Mouse (Mus musculus): ENCODE data around the gene Ppp2r5a. TPM values are rescaled to one million over a fixed set of nuclear protein-coding genes. Genes with fewer than 3 reads are reported as not detected.
A peak's percentile ranks its signal among the peaks of the same experiment; 100 is the strongest.

Ppp2r5a gene
- polyA plus RNA-seq, 1 experiment, result 127 TPM

DNA sequence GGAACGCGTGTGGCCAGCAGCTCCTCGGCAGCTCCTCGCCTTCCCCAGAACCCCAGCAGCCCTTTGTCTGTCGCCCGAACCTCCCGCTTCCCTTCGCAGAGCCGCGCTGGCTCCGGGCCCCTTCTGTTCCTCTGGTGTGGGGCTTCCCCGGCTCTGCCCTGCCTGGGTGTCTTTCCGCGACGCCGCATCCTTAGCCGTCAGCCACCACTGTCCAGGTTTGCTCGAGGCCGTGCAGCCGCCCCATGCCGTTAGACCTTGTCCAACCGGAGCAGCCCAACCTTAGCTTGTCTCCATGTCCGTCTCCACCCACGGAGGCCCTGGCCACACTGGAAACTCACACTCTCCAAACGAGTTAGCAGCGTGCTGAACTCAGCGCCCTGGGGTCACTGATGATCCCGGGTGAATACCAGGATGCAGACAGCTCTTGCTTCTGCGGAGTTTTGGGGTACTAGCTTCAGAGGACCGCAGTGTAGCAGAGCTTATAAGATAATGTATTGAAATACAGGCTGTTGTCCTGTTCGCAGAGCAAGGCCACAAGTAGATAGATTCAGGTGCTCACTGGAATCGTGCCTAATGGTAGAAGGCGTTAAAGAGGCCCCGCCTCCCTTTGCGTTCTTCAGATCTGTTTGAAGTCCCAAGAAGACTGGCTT is 76.7 kb downstream of the Ppp2r5a start:
- peak overlapping the region; percentile 76 for H3K4me3 ChIP-seq (ENCODE audit: low read depth, low read length)
- H3K36me3 ChIP-seq (ENCODE audit: control insufficient read depth, insufficient read depth, low read length, poor library complexity, severe bottlenecking), result no peaks in the 10 kb centered on the region
- no peaks in the 10 kb centered on the region for H3K9me3 ChIP-seq (replicated peaks; ENCODE audit: control insufficient read depth, insufficient read depth, low read length, poor library complexity, severe bottlenecking)
- TF ChIP-seq POLR2A (IDR thresholded peaks at IDR 0.05; ENCODE audit: insufficient read depth, low read length) (no peak), EP300 (IDR thresholded peaks at IDR 0.05; ENCODE audit: insufficient read depth, low read depth, low read length) (no peak), CTCF (IDR thresholded peaks at IDR 0.05; ENCODE audit: low read depth, low read length) (no peak)
- no peaks in the 10 kb centered on the region for H3K4me1 ChIP-seq (ENCODE audit: control insufficient read depth, insufficient read depth, low read length)
- no peaks in the 10 kb centered on the region for H3K27me3 ChIP-seq (ENCODE audit: control insufficient read depth, insufficient read depth, low read length, poor library complexity, severe bottlenecking)
- H3K27ac ChIP-seq (ENCODE audit: insufficient read depth, low read length), result no peak overlapping the region
- H3K9ac ChIP-seq (ENCODE audit: low read depth, poor library complexity, severe bottlenecking), result peak overlapping the region; percentile 64

GRCm38 (mm10) chr1:191325726-191326232 is 77.3 kb downstream of the Ppp2r5a start, which contains the start of gene Tmem206:
Gene Tmem206, plus strand, starts transcription at chr1:191325912.
- Histone ChIP-seq H3K27me3 (ENCODE audit: control insufficient read depth, insufficient read depth, low read length, poor library complexity, severe bottlenecking) (no peaks in the 10 kb centered on the region), H3K4me1 (ENCODE audit: control insufficient read depth, insufficient read depth, low read length) (no peaks in the 10 kb centered on the region), H3K4me3 (ENCODE audit: low read depth, low read length) (peak within 1 kb of the TSS; percentile 76), H3K27ac (ENCODE audit: insufficient read depth, low read length) (no peak within 1 kb of the TSS), H3K9ac (ENCODE audit: low read depth, poor library complexity, severe bottlenecking) (peak within 1 kb of the TSS; percentile 64), H3K9me3 (replicated peaks; ENCODE audit: control insufficient read depth, insufficient read depth, low read length, poor library complexity, severe bottlenecking) (no peaks in the 10 kb centered on the region), H3K36me3 (ENCODE audit: control insufficient read depth, insufficient read depth, low read length, poor library complexity, severe bottlenecking) (no peaks in the 10 kb centered on the region)
- TF ChIP-seq POLR2A (IDR thresholded peaks at IDR 0.05; ENCODE audit: insufficient read depth, low read length), result peak; percentile 79
- TF ChIP-seq EP300 (IDR thresholded peaks at IDR 0.05; ENCODE audit: insufficient read depth, low read depth, low read length), result no peak

- no peaks in the 10 kb centered on the region for H3K27me3 ChIP-seq (ENCODE audit: control insufficient read depth, insufficient read depth, low read length, poor library complexity, severe bottlenecking)
- H3K4me1 ChIP-seq (ENCODE audit: control insufficient read depth, insufficient read depth, low read length), result no peaks in the 10 kb centered on the region
- TF ChIP-seq EP300 (IDR thresholded peaks at IDR 0.05; ENCODE audit: insufficient read depth, low read depth, low read length), result no peak
- TF ChIP-seq CTCF (IDR thresholded peaks at IDR 0.05; ENCODE audit: low read depth, low read length), result no peak
- no peak for TF ChIP-seq POLR2A (IDR thresholded peaks at IDR 0.05; ENCODE audit: insufficient read depth, low read length)
- no peaks in the 10 kb centered on the region for H3K36me3 ChIP-seq (ENCODE audit: control insufficient read depth, insufficient read depth, low read length, poor library complexity, severe bottlenecking)
- H3K9me3 ChIP-seq (replicated peaks; ENCODE audit: control insufficient read depth, insufficient read depth, low read length, poor library complexity, severe bottlenecking), result no peaks in the 10 kb centered on the region
- H3K27ac ChIP-seq (ENCODE audit: insufficient read depth, low read length), result no peak overlapping the region
- H3K9ac ChIP-seq (ENCODE audit: low read depth, poor library complexity, severe bottlenecking), result no peak overlapping the region
- no peak overlapping the region for H3K4me3 ChIP-seq (ENCODE audit: low read depth, low read length)
Observed at GRCm38 (mm10) chr1:191324733-191325590, 78.1 kb downstream of the Ppp2r5a start.

- H3K4me1 ChIP-seq (ENCODE audit: control insufficient read depth, insufficient read depth, low read length), result no peaks in the 10 kb centered on the region
- no peaks in the 10 kb centered on the region for H3K36me3 ChIP-seq (ENCODE audit: control insufficient read depth, insufficient read depth, low read length, poor library complexity, severe bottlenecking)
- no peaks in the 10 kb centered on the region for H3K9me3 ChIP-seq (replicated peaks; ENCODE audit: control insufficient read depth, insufficient read depth, low read length, poor library complexity, severe bottlenecking)
- H3K4me3 ChIP-seq (ENCODE audit: low read depth, low read length), result no peak overlapping the region
- H3K9ac ChIP-seq (ENCODE audit: low read depth, poor library complexity, severe bottlenecking), result no peak overlapping the region
- no peaks in the 10 kb centered on the region for H3K27me3 ChIP-seq (ENCODE audit: control insufficient read depth, insufficient read depth, low read length, poor library complexity, severe bottlenecking)
- H3K27ac ChIP-seq (ENCODE audit: insufficient read depth, low read length), result no peak overlapping the region
- TF ChIP-seq EP300 (IDR thresholded peaks at IDR 0.05; ENCODE audit: insufficient read depth, low read depth, low read length), result no peak
- no peak for TF ChIP-seq POLR2A (IDR thresholded peaks at IDR 0.05; ENCODE audit: insufficient read depth, low read length)
- TF ChIP-seq CTCF (IDR thresholded peaks at IDR 0.05; ENCODE audit: low read depth, low read length), result no peak
Observed at GRCm38 (mm10) chr1:191323381-191323780, 79.7 kb downstream of the Ppp2r5a start.

DNA sequence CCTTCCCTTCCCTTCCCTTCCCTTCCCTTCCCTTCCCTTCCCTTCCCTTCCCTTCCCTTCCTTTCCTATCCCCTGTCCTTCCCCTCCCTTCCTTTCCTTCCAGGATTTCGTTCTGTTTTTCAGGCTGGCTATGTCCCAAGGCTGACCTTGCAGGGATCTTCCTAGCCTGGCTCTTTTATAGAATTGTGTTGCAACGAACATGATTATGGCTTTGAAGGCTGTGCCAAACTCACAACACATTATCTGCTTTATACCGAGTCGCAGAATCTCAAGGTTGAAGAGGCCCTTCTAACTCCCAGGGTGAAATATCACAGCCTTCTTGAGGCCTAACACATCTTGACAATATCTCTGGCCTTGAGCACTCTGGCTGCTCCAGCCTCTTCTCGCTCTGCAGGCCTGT is 84.4 kb downstream of the Ppp2r5a start:
- no peak for TF ChIP-seq CTCF (IDR thresholded peaks at IDR 0.05; ENCODE audit: low read depth, low read length)
- no peak for TF ChIP-seq EP300 (IDR thresholded peaks at IDR 0.05; ENCODE audit: insufficient read depth, low read depth, low read length)
- no peak for TF ChIP-seq POLR2A (IDR thresholded peaks at IDR 0.05; ENCODE audit: insufficient read depth, low read length)
- Histone ChIP-seq H3K27ac (ENCODE audit: insufficient read depth, low read length) (no peak overlapping the region), H3K4me3 (ENCODE audit: low read depth, low read length) (no peak overlapping the region), H3K36me3 (ENCODE audit: control insufficient read depth, insufficient read depth, low read length, poor library complexity, severe bottlenecking) (no peaks in the 10 kb centered on the region), H3K4me1 (ENCODE audit: control insufficient read depth, insufficient read depth, low read length) (no peaks in the 10 kb centered on the region), H3K9me3 (replicated peaks; ENCODE audit: control insufficient read depth, insufficient read depth, low read length, poor library complexity, severe bottlenecking) (no peaks in the 10 kb centered on the region), H3K27me3 (ENCODE audit: control insufficient read depth, insufficient read depth, low read length, poor library complexity, severe bottlenecking) (no peaks in the 10 kb centered on the region), H3K9ac (ENCODE audit: low read depth, poor library complexity, severe bottlenecking) (no peak overlapping the region)
